Mouse (Mus musculus): ENCODE data around the gene Klra3.

DNA sequence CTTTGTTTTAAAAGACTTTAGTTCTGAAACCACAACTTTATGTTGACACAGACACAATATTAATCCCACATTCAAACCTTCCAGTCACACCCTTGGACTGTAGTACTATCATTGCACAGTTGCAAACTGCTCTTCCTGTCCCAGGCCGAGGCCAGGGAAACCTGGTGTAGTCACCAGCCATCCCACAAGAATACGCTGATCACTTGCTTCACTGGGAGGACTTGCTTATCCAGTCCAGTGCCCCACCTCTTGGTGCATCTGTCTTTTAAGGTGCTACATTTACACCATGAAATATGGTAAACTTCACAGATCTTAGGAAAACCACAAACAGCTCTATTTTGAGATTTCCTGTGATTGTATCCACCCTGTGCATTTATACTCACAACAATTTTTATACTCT, 49.4 kb upstream of the Klra3 start, which contains the start of gene Klra1:
- TF ChIP-seq MAFK (IDR thresholded peaks at IDR 0.05; ENCODE audit: insufficient read depth, low read depth, low read length) = no peak
- no peak for TF ChIP-seq ZC3H11A (IDR thresholded peaks at IDR 0.05; ENCODE audit: borderline replicate concordance, low read depth, low read length)
- TF ChIP-seq HCFC1 (IDR thresholded peaks at IDR 0.05; ENCODE audit: borderline replicate concordance, insufficient read depth, low read length) = no peak
- no peak for TF ChIP-seq CHD2 (IDR thresholded peaks at IDR 0.05; ENCODE audit: low read depth, low read length)

All from ES-E14 (cell line).